Mouse (Mus musculus) gastrocnemius, adult 8-10 months (tissue): Measurements from ENCODE around the gene Cds2. TPM values are rescaled to one million over a fixed set of nuclear protein-coding genes. Genes with fewer than 3 reads are reported as not detected.
"Not testable (repeated sequence)": the region's sequence is repeated elsewhere in the genome, so short reads cannot be mapped to it uniquely, and the experiment has no call there.

Source experiments
- DNase-seq, 2 experiments: peaks; one replicate each; pipeline ENCODE4 v3.0.0; 2022; ENCODE audit warnings: low spot score in 2 of 2
- total RNA-seq, 4 experiments: library from RNA; stranded (reverse); gene quantifications; 2 replicates each; pipeline ENCODE4 v1.2.4; 2022

Cds2 gene
- total RNA-seq, 4 experiments from 2014 or later: 13.4 to 20.7 (median 15.7) TPM

- peak; percentile 46 to 71 for DNase-seq
Measured at GRCm38 (mm10) chr2:132291265-132291664, 28.3 kb downstream of the Cds2 start.

DNA sequence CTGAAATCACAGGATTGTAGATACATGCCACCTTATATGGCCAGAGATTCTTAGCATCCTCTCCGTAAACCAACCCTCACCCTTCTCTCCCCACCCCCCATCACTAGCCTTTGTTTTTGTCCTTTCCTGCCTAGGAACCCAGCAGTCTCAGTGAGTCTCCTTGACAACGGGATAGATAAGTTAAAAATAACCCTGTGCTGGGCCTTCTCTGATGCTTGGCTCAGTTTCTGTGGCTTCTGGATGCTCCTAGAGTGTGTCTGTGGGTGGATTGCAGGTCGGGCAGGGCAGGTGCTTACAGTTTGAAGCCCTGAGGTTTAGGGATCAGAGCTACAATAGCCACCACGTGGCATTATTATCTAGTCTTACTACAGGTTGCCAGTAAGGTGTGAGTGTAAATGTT lies 29.1 kb downstream of the Cds2 start:
- no peak for DNase-seq

DNA sequence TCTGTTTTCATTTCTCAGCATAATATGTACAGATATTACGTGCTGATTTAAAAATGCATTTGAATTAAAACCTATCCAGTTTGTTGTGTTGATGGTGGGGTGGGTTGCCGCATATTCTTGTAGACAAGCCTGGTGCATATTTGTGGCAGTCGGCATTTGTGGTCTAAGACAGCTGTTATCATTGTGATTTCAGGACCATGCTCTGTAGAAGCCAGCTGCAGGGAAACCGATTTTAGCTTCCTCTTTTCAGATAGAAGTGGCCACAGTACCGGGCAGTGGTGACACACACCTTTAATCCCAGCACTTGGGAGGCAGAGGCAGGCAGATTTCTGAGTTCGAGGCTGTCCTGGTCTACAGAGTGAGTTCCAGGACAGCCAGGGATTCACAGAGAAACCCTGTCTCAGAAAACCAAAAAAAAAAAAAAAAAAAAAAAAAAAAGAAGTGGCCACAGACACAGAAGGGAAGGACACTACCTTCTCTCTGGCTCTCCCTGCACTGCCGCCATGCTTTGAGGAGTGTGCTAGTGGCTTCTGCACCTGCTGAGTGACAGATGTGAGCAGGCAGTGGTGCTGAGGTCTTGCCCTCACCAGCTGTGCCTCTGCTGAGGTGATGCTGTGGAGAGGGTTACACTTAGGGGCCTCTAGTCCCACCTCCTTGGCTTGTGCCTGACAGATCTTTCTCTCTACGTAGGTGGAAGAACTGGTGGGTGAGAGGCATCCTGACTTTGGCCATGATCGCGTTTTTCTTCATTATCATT lies 30.9 kb downstream of the Cds2 start:
- no peak for DNase-seq

- no peak for DNase-seq
Measured at GRCm38 (mm10) chr2:132298250-132298649, 35.3 kb downstream of the Cds2 start.

DNA sequence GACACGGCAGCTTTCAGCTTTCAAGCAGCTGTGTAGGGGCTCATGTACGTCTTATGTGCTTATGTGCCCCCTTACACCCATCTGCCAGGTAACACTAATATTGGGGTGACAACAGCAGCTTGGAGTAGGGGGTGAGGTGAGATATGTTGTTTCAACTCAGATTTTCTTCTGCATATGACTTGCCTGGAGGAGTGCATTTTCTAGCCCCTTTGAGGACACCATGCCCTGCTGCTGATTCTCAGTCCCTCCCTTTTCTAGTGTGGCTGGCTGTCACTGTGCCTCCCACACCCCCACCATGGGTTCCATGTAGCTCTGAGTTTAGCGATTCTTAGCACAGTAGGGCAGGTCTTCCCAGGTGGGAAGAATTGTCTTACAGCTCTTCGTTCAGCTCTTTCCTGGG lies 38.5 kb downstream of the Cds2 start:
- DNase-seq: no peak

DNA sequence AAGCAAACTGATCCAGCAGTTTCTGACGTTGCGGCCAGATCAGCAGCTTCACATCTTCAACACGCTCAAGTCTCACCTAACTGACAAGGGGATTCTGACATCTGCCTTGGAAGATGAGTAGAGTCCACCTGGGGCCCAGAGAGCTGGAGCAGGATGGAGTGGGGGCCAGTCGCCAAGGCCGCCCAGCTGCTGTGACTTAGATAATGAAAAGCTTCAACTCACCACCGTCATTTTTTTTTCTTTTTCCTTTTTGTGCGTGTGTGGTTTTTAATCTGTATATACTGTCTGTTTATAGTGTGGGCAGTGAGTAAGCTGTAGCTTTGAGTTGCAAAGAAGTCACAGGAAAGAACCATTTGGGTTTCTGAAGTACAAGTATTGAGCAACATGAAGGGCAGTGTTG lies 42.2 kb downstream of the Cds2 start:
- DNase-seq: no peak

GRCm38 (mm10) chr2:132305988-132306387 lies 43.0 kb downstream of the Cds2 start:
- no peak for DNase-seq

DNA sequence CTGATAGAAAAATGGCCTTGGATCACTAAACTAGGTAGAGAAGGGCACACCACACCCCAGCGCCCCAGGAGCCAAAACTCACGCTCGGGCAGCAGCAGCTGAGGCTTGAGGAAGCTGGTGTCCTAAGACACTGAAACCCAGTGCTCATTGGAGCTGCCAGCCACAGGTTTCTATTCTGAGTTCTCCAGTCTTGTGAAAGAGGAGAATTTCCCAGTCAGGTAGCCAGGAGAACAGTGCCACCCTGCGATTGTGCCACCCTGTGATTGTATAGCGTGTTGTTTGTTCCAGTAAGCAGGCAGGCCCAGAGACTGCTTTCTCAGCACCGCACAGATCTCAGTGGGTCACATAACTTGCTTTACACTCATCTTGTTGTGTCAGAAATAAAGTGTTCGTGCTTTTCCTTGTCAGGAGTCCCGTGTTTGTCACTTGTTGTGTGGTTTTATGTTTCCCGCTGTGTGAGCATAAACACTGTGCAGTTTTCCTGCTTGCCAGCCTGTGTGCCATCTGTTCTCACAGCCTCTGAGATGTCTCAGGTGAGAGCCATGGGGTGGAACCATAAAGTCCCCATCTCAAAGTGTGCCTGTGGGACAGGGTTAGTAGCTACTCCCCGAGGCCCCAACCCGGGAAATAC lies 44.4 kb downstream of the Cds2 start:
- DNase-seq: peak; percentile 32 to 43

DNA sequence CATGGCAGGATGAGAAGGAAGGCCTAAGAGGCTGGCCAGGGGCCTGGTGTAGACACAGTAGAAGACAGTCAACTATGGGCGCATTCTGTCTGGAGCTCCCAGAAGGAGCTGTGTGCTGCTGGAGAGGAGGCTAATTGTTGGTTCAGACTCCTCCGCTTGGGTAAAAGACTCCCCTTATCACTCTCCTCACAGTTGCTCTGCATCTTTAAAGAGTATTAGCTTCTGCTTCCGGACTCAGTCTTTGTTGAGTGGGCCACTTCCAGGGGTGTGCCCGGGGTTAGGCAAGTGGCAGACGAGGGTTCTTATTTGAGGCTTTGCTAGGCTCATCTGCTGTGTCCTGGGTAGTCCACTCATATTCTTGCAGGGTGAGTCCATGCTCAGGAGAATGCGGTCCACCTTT lies 45.9 kb downstream of the Cds2 start:
- no peak for DNase-seq

DNA sequence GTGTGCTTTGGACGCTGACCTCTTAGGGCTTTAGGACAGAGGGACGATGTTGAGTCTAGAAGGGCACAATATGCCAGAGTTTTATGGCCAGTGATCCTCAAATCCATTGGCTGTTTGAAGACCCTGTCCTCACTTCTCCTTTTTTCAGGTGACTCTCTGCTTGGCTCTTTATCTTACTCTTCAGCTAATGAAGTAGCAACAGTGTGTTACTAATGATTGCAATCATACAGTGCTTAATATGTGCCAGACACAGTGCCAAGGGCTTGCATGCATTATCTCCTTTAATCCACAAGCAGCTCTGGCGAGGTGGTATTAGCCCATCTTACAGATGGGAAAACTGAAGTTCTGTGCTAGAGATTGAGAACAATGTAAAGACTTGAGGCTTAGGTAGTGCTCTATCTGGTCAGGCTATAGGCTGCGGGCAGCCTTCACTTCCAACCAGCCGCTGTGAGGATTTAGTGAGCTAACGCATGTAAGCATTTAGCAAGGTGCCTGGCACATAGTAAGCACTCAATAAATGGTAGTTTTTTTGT lies 46.5 kb downstream of the Cds2 start:
- DNase-seq: no peak

- DNase-seq: no peak
Measured at GRCm38 (mm10) chr2:132312616-132313015, 49.7 kb downstream of the Cds2 start.

DNA sequence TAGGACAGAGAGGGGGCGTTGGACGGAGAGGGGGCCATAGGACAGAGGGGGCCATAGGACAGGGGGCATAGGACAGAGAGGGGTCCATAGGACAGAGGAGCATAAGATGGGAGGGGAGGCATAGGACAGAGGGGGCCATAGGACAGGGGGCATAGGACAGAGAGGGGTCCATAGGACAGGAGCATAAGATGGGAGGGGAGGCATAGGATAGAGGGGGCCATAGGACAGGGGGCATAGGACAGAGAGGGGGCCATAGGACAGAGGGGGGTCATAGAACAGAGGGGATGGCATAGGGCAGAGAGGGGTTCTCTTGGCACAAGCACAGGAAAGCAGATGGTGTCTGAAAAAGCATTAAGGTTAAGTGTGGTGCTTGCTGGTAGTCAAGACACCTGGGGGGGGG lies 50.6 kb downstream of the Cds2 start:
- DNase-seq: no peak

- DNase-seq: not testable (repeated sequence)
Measured at GRCm38 (mm10) chr2:132314057-132314456, 51.1 kb downstream of the Cds2 start.

DNA sequence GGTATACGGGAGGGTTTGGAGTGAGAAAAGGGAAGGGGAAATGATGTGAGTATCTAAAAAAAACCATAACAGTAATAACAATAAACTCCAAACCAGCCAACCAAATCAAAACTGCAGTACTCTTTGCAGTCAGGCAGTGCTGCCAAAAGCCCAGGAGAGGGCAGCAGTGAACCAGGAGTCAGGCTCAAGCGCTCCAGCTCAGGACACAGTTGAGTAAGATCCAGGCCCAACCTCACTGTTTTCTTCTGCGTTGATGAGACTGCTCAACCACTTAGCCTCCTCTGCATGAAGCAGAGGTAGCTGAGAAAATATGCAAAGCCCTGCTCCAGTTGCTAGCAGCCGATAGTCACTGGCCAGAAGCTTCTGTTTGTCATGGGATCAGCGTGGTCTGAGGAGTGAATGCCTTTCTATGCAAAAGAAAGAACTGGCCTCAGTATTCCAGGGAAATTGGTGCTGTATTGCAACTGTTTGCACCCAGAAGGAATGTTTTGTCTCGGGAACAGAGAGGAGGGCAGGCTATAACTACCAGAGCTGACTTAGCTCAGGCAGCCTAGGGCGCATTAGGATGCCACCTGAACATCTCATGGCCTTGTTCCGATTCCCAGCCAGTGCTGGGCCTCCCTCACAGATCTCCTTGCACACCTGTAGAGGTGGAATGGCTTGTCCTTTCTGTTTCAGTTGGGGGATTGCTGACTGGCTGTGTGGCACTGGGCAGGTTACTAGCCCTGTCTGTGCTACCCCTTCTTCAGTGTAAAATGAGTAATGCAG lies 53.3 kb downstream of the Cds2 start:
- DNase-seq: peak in 1 of 2 experiments; percentile 19

DNA sequence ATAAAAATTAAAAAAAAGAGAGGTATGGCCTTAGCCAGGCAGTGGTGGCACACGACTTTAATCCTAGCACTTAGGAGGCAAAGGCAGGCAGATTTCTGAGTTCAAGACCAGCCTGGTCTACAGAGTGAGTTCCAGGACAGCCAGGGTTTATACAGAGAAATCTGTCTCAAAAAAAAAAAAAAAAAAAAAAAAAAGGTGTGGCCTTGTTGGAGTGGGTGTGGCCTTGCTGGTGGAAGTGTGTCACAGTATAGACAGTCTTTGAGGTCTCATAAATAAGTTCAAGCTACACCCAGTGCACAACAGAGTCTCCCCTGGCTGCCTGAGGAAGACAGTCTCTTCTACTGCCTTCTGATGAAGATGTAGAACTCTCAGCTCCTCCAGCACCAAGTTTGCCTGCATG lies 54.2 kb downstream of the Cds2 start:
- no peak for DNase-seq

DNA sequence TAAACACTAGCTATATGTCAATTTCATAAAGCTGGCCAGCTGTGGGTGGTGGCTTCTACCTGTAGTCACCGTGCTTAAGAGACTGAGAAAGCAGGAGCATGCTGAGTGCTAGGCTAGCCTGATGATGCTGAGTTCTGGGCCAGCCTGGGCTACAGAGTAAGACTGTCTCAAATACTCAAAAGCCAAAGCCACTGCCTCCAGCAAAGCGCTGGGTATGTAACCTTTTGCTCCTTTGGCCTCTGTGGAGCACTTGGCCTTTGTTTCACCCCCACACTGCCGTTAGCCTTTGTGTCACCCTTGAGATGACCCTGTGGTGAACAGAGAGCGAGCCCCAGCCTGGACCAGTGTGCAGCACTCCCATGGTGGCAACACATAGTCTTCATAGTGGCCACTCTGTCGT lies 57.6 kb downstream of the Cds2 start:
- no peak for DNase-seq

GRCm38 (mm10) chr2:132323541-132323940 lies 60.6 kb downstream of the Cds2 start:
- DNase-seq: no peak

GRCm38 (mm10) chr2:132337202-132337601 lies 74.3 kb downstream of the Cds2 start:
- DNase-seq: no peak

GRCm38 (mm10) chr2:132340350-132340749 lies 77.4 kb downstream of the Cds2 start:
- DNase-seq: no peak

DNA sequence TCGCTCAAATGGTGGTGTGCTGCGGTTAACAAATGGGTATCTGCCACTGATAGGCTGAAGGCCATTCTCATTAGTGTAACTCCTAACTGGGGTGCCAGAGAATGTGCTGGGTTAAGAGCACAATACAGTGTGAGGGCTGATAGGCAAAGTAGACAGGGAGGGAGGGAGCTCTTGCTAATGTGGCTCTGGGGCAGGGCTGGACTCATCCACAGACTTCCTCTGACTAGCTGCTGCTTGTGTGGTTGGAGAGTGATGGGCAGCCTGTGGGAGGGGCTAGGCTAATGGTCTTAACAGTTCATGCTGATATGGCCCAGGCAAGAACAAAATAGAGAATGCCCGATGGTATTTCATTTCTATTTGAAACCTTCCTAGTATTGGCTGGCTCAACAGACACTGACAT lies 78.3 kb downstream of the Cds2 start:
- DNase-seq: no peak

GRCm38 (mm10) chr2:132343846-132344245 lies 80.9 kb downstream of the Cds2 start:
- DNase-seq: no peak
